Mouse (Mus musculus): ENCODE measurements at regions not wholly inside any gene's neighbourhood (a gene's known extent, or its start where the extent isn't known, plus 50 kb on each side); places are given as distances from the start of the nearest gene placed in this dataset.

- DNase-seq (ENCODE audit: low spot score in 2 of 2): no peak
Observed at GRCm38 (mm10) chr10:120556116-120556515, 79.8 kb upstream of the Hmga2 start.

DNA sequence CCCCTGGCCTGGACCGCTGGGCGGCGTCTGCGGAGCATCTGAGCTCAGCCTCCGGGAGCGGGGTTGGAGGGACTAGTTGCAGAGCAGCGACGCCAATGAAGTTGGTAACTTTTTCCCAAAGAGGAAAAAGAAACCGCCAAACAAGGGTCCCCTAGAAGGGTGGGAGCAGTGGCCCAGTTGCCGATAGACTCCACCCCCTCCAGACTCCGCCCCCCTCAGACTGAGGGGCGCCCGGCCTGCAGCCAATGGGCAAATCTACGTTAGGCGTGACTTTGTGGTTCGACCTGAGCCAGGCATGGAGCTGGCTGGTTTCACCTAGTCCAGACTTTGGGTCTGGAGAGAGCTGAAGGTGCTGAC, 76.8 kb upstream of the Hmga2 start:
- no peak for DNase-seq (ENCODE audit: low spot score in 2 of 2)

GRCm38 (mm10) chr10:120552341-120553096, 76.2 kb upstream of the Hmga2 start:
- DNase-seq (ENCODE audit: low spot score in 2 of 2): peak; percentile 26 to 30

- DNase-seq (ENCODE audit: low spot score in 2 of 2): peak in 1 of 2 experiments; percentile 22
Observed at GRCm38 (mm10) chr10:120551851-120552281, 75.6 kb upstream of the Hmga2 start.

DNA sequence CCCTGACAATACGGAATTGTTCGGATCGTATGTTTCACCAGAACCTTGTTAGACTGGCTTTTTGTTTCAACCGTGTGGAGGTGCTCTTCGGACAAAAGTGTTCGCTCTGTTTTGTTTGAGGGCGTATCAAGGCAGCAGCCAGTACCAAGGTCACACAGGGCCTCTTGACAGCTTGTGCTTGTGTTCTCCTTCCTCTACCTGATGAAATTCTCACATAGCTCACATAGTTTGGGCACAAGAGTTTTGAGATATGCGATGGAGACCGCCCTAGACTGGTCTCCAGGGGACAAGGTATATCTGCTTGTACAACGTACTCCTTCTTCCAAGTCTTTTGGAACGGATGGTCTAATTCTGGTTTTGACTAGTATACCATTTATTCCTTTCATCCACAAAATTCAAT, 70.9 kb upstream of the Hmga2 start:
- no peak for DNase-seq (ENCODE audit: low spot score in 2 of 2)

- no peak for DNase-seq (ENCODE audit: low spot score in 2 of 2)
Observed at GRCm38 (mm10) chr10:120541618-120542017, 65.3 kb upstream of the Hmga2 start.

- no peak for DNase-seq (ENCODE audit: low spot score in 2 of 2)
Observed at GRCm38 (mm10) chr10:120538561-120538960, 62.3 kb upstream of the Hmga2 start.

DNA sequence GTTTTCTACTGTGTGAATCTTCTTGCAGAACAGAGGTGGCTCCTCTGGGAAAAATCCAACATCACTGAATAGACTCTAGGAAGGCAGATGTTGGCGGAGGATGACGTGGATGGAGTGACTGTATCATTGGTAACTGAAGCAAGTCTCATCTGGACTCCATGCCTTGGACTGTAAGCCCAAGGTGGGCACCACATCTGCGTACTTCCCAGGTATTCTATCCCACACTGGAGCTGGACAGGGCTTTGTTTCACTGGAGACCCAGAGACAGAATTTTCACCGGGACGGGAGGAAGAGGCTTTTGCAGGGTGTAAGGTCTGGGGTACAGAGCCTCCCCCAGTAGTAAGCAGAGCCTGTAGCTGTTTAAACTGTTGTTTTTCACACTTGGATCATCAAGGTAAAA, 52.1 kb upstream of the Hmga2 start:
- no peak for DNase-seq (ENCODE audit: low spot score in 2 of 2)

GRCm38 (mm10) chr10:120527951-120528350, 51.7 kb upstream of the Hmga2 start:
- no peak for DNase-seq (ENCODE audit: low spot score in 2 of 2)

GRCm38 (mm10) chr10:120526991-120527390, 50.7 kb upstream of the Hmga2 start:
- no peak for DNase-seq (ENCODE audit: low spot score in 2 of 2)
